Mouse (Mus musculus) left cerebral cortex, postnatal 25 days (tissue): ENCODE data around the gene Myo1h. TPM values are rescaled to one million over a fixed set of nuclear protein-coding genes. Genes with fewer than 3 reads are reported as not detected.

Experiments used
- DNase-seq, 2 experiments: peaks; one replicate each; pipeline ENCODE4 v3.0.0; 2022; ENCODE audit warnings: low spot score in 2 of 2, mixed read lengths in 1 of 2
- intact Hi-C: fragments of 180-260 bp; cut with DNase I; formaldehyde crosslinking; loops from one replicate; pipeline ENCODE4 v1.15.1; 2025
- total RNA-seq, 2 experiments: library from RNA; stranded (reverse); gene quantifications; 2 replicates each; pipeline ENCODE4 v1.2.3; 2021

The Myo1h gene
- total RNA-seq, 2 experiments from 2014 or later, result 1.8 to 3.3 TPM

- intact Hi-C loops, result no loop called here
- DNase-seq, result no peak
Measured at GRCm38 (mm10) chr5:114288396-114288795, 570 bp upstream of the Myo1h start.

GRCm38 (mm10) chr5:114290004-114290403 is 1.0 kb downstream of the Myo1h start:
- peak; percentile 10 to 19 for DNase-seq
- intact Hi-C loops, result no loop called here

GRCm38 (mm10) chr5:114296693-114297631 is 8.0 kb downstream of the Myo1h start:
- intact Hi-C loops, result no loop called here
- DNase-seq, result no peak

GRCm38 (mm10) chr5:114298212-114298894 is 9.4 kb downstream of the Myo1h start:
- intact Hi-C loops, result no loop called here
- no peak for DNase-seq

GRCm38 (mm10) chr5:114299156-114299855 is 10.3 kb downstream of the Myo1h start:
- intact Hi-C loops, result no loop called here
- DNase-seq, result peak in 1 of 2 experiments; percentile 13

GRCm38 (mm10) chr5:114299883-114300610 is 11.1 kb downstream of the Myo1h start:
- intact Hi-C loops, result loop anchor here (10.0 kb wide), 2 partner anchors 125 to 165 kb away; partner anchors contain the start of gene Ung
- DNase-seq, result no peak

GRCm38 (mm10) chr5:114303166-114303565 is 14.2 kb downstream of the Myo1h start:
- intact Hi-C loops, result loop anchor here (10.0 kb wide), 2 partner anchors 128 to 168 kb away; partner anchors contain the start of gene Ung
- DNase-seq, result no peak

- no peak for DNase-seq
- intact Hi-C loops, result loop anchor here (5.0 to 10.0 kb wide), 3 partner anchors 132 to 249 kb away; partner anchors contain the start of gene Ung
Measured at GRCm38 (mm10) chr5:114306496-114306895, 17.5 kb downstream of the Myo1h start.

GRCm38 (mm10) chr5:114308765-114309679 is 20.1 kb downstream of the Myo1h start:
- intact Hi-C loops, result loop anchor here (1.0 to 10.0 kb wide), 4 partner anchors 61 to 252 kb away; partner anchors contain the start of gene Ung
- DNase-seq, result peak in 1 of 2 experiments; percentile 29

GRCm38 (mm10) chr5:114309680-114310036 is 20.7 kb downstream of the Myo1h start:
- intact Hi-C loops, result loop anchor here (1.0 to 10.0 kb wide), 5 partner anchors 61 to 295 kb away; partner anchors contain the start of gene Ung
- no peak for DNase-seq

- intact Hi-C loops, result no loop called here
- DNase-seq, result no peak
Measured at GRCm38 (mm10) chr5:114323105-114323790, 34.3 kb downstream of the Myo1h start.

GRCm38 (mm10) chr5:114323791-114324507 is 35.0 kb downstream of the Myo1h start:
- intact Hi-C loops, result no loop called here
- DNase-seq, result peak; percentile 12 to 13

- intact Hi-C loops, result no loop called here
- no peak for DNase-seq
Measured at GRCm38 (mm10) chr5:114342996-114343395, 54.0 kb downstream of the Myo1h start.

GRCm38 (mm10) chr5:114343612-114344011 is 54.6 kb downstream of the Myo1h start:
- intact Hi-C loops, result no loop called here

GRCm38 (mm10) chr5:114345538-114345937 is 56.6 kb downstream of the Myo1h start:
- intact Hi-C loops, result no loop called here
- no peak for DNase-seq

More at GRCm38 (mm10) chr5:114343612-114344011, 54.6 kb downstream of the Myo1h start:
- DNase-seq, result no peak

GRCm38 (mm10) chr5:114347005-114347404 is 58.0 kb downstream of the Myo1h start:
- DNase-seq, result no peak
- intact Hi-C loops, result no loop called here

GRCm38 (mm10) chr5:114351490-114351889 is 62.5 kb downstream of the Myo1h start:
- DNase-seq, result no peak
- intact Hi-C loops, result no loop called here
